Mouse (Mus musculus) testis, adult 2 months (tissue): ENCODE results near the gene Zfp341.

Experiments used
- CTCF ChIP-seq: fragments of 200-500 bp; IDR thresholded peaks from 2 replicates; pipeline ENCODE4 v1.5.1; 2012; ENCODE audit warnings: low read depth, mild to moderate bottlenecking, inconsistent platforms, low read length, moderate library complexity; ENCODE audit not compliant: control insufficient read depth, insufficient read depth, insufficient replicate concordance
- POLR2A ChIP-seq: fragments of 200-500 bp; IDR thresholded peaks from 2 replicates; pipeline ENCODE4 v1.6.1; 2012; ENCODE audit warnings: low read depth, mild to moderate bottlenecking, inconsistent platforms, low read length, moderate library complexity; ENCODE audit not compliant: control insufficient read depth

- TF ChIP-seq CTCF = no peak
- no peak for TF ChIP-seq POLR2A
These were observed 12.5 kb upstream of the Zfp341 start for GRCm38 (mm10) chr2:154600586-154600985.
